Mouse (Mus musculus) heart, embryonic 14.5 days (tissue): ENCODE measurements around the gene Bmp8b. TPM values are rescaled to one million over a fixed set of nuclear protein-coding genes. Genes with fewer than 3 reads are reported as not detected.
"Not testable (repeated sequence)": the region's sequence is repeated elsewhere in the genome, so short reads cannot be mapped to it uniquely, and the experiment has no call there.

Experiments
- ATAC-seq: fragments of 200-750 bp; cut with Nextera tagmentation; 2 replicates; pipeline ENCODE4 v1.8.0; 2017; ENCODE audit warnings: low read depth, moderate TSS enrichment; ENCODE audit not compliant: insufficient number of reproducible peaks, insufficient read depth, low FRiP score
- H3K27ac ChIP-seq, 2 experiments: fragments of 200-500 bp in 1 of 2; fragments of 300-500 bp in 1 of 2; sonication (generic) in 1 of 2; replicated peaks in 1 of 2; 2 replicates each; pipeline ENCODE4 v1.5.1; 2012 to 2014; ENCODE audit warnings: low read depth in 2 of 2, low read length in 2 of 2, control low read depth in 1 of 2, mild to moderate bottlenecking in 1 of 2, mixed read lengths in 1 of 2; ENCODE audit not compliant: control insufficient read depth in 1 of 2, insufficient read depth in 1 of 2
- H3K27me3 ChIP-seq: fragments of 300-500 bp; sonication (generic); 2 replicates; pipeline ENCODE4 v1.6.1; 2014; ENCODE audit warnings: mild to moderate bottlenecking, low read length, control low read depth; ENCODE audit not compliant: control insufficient read depth, insufficient read depth
- H3K36me3 ChIP-seq: fragments of 300-500 bp; sonication (generic); 2 replicates; pipeline ENCODE4 v1.6.1; 2014; ENCODE audit warnings: mild to moderate bottlenecking, control low read depth, low read length, mixed read lengths; ENCODE audit not compliant: control insufficient read depth, insufficient read depth
- H3K4me1 ChIP-seq, 2 experiments: fragments of 200-500 bp in 1 of 2; fragments of 300-500 bp in 1 of 2; sonication (generic) in 1 of 2; 2 replicates each; pipeline ENCODE4 v1.6.1; 2012 to 2014; ENCODE audit warnings: low read length in 2 of 2, control low read depth in 1 of 2, mixed read lengths in 1 of 2; ENCODE audit not compliant: control insufficient read depth in 2 of 2, insufficient read depth in 2 of 2
- H3K4me2 ChIP-seq: fragments of 300-500 bp; sonication (generic); 2 replicates; pipeline ENCODE4 v1.6.1; 2014; ENCODE audit warnings: mild to moderate bottlenecking, low read length
- H3K4me3 ChIP-seq, 2 experiments: fragments of 200-500 bp in 1 of 2; fragments of 300-500 bp in 1 of 2; sonication (generic) in 1 of 2; 2 replicates each; pipeline ENCODE4 v1.5.1; 2012 to 2014; ENCODE audit warnings: low read length in 2 of 2, mild to moderate bottlenecking in 2 of 2, control low read depth in 1 of 2, low read depth in 1 of 2, moderate library complexity in 1 of 2; ENCODE audit not compliant: control insufficient read depth in 1 of 2, insufficient read depth in 1 of 2
- H3K9ac ChIP-seq: fragments of 300-500 bp; sonication (generic); 2 replicates; pipeline ENCODE4 v1.6.1; 2014; ENCODE audit warnings: mild to moderate bottlenecking, low read length
- H3K9me3 ChIP-seq: fragments of 300-500 bp; sonication (generic); 2 replicates; pipeline ENCODE4 v1.6.1; 2016; ENCODE audit warnings: low read length, control low read depth; ENCODE audit not compliant: control insufficient read depth
- WGBS: fragments of 180-500 bp; shearing (Covaris S2); extraction: QIAGEN DNeasy Blood & Tissue Kit; methylation state at CpG from one replicate; pipeline ENCODE4 v1.1.7; 2014; 5-methylcytosine and 5-hydroxymethylcytosine counted together
- polyA plus RNA-seq: library from polyadenylated mRNA; unstranded; fragments of >200 nt; fragmentation: Nextera tagmentation; extraction: Ambion mirVana; gene quantifications from 2 replicates; pipeline ENCODE4 v1.2.1, GENCODE M21; 2014

Gene Bmp8b
- polyA plus RNA-seq, 1 experiment from 2014 or later = 0.23 TPM

- 59% methylated on average over 10 of the region's 10 CpGs for WGBS
- H3K27ac ChIP-seq, H3K4me3 ChIP-seq, H3K36me3 ChIP-seq, H3K9me3 ChIP-seq, H3K4me1 ChIP-seq, H3K4me2 ChIP-seq, H3K9ac ChIP-seq, ATAC-seq: not testable (repeated sequence)
- H3K27me3 ChIP-seq = peaks cover 10% of the 10 kb centered on the region
These were observed 6.5 kb downstream of the Bmp8b start for GRCm38 (mm10) chr4:123111275-123111983.

GRCm38 (mm10) chr4:123112216-123112764, 7.3 kb downstream of the Bmp8b start:
- Histone ChIP-seq H3K36me3 (no peaks in the 10 kb centered on the region), H3K27ac (no peak overlapping the region), H3K4me3 (no peak overlapping the region), H3K4me1 (peaks cover 0 to 2% of the 10 kb centered on the region in 2 experiments; a peak in 1 of 4 replicates), H3K27me3 (peaks cover 10% of the 10 kb centered on the region), H3K9me3 (no peaks in the 10 kb centered on the region), H3K4me2 (no peak overlapping the region), H3K9ac (no peak overlapping the region)
- 72% methylated on average over 8 of the region's 8 CpGs for WGBS
- ATAC-seq = no peak

- not testable (repeated sequence) for H3K36me3 ChIP-seq, H3K9me3 ChIP-seq, H3K4me3 ChIP-seq, H3K4me2 ChIP-seq, H3K27ac ChIP-seq, ATAC-seq, H3K9ac ChIP-seq, H3K4me1 ChIP-seq
- H3K27me3 ChIP-seq = peaks cover 15% of the 10 kb centered on the region
- WGBS = 89% methylated on average over 4 of the region's 4 CpGs
These were observed 9.7 kb downstream of the Bmp8b start for GRCm38 (mm10) chr4:123114651-123115050.

- WGBS = 6% methylated on average over 22 of the region's 22 CpGs
- H3K4me3 ChIP-seq = peak within 1 kb of the TSS; percentile 35 to 43
- H3K36me3 ChIP-seq = no peaks in the 10 kb centered on the region
- no peaks in the 10 kb centered on the region for H3K9me3 ChIP-seq
- H3K27me3 ChIP-seq = peaks cover 15% of the 10 kb centered on the region
- H3K4me2 ChIP-seq = peak within 1 kb of the TSS; percentile 65
- H3K9ac ChIP-seq = no peak within 1 kb of the TSS
- no peak within 1 kb of the TSS for H3K27ac ChIP-seq
- H3K4me1 ChIP-seq = peaks cover 0 to 2% of the 10 kb centered on the region in 2 experiments; a peak in 1 of 4 replicates
- no peak for ATAC-seq
These were observed 11.0 kb downstream of the Bmp8b start, which contains the start of gene Oxct2b for GRCm38 (mm10) chr4:123116011-123116410. Gene Oxct2b, plus strand, starts transcription at chr4:123116266.

DNA sequence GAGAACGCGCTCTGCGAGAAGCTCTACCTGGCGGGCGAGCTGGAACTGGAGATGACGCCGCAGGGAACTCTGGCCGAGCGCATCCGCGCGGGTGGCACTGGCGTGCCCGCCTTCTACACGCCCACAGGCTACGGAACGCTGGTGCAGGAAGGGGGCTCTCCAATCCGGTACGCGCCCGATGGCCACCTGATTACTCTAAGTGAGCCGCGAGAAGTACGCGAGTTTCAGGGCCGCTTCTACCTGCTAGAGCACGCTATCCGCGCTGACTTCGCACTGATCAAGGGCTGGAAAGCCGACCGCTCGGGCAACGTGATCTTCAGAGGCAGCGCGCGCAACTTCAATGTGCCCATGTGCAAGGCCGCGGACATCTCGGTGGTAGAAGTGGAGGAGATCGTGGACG, 11.7 kb downstream of the Bmp8b start:
- Histone ChIP-seq H3K4me3 (peak overlapping the region; percentile 35 to 43; a peak in 3 of 4 replicates), H3K27me3 (peaks cover 15% of the 10 kb centered on the region), H3K4me2 (peak overlapping the region; percentile 65)
- not testable (repeated sequence) for ATAC-seq, H3K27ac ChIP-seq, H3K9ac ChIP-seq, H3K9me3 ChIP-seq, H3K36me3 ChIP-seq, H3K4me1 ChIP-seq
- WGBS = 18% methylated on average over 26 of the region's 42 CpGs

- H3K4me3 ChIP-seq = no peak overlapping the region
- no peak overlapping the region for H3K9ac ChIP-seq
- no peaks in the 10 kb centered on the region for H3K9me3 ChIP-seq
- H3K27me3 ChIP-seq = peaks cover 5% of the 10 kb centered on the region
- no peak for ATAC-seq
- peaks cover 11% of the 10 kb centered on the region for H3K36me3 ChIP-seq
- no peaks in the 10 kb centered on the region for H3K4me1 ChIP-seq
- no peak overlapping the region for H3K4me2 ChIP-seq
- H3K27ac ChIP-seq = no peak overlapping the region
- 85% methylated on average over 2 of the region's 2 CpGs for WGBS
These were observed 16.3 kb downstream of the Bmp8b start for GRCm38 (mm10) chr4:123121286-123121685.

- Histone ChIP-seq H3K4me1 (no peaks in the 10 kb centered on the region), H3K27me3 (no peaks in the 10 kb centered on the region), H3K27ac (no peak overlapping the region), H3K9ac (no peak overlapping the region), H3K4me3 (no peak overlapping the region), H3K9me3 (no peaks in the 10 kb centered on the region), H3K4me2 (no peak overlapping the region), H3K36me3 (peaks cover 63% of the 10 kb centered on the region)
- ATAC-seq = no peak
- 93% methylated on average over 7 of the region's 7 CpGs for WGBS
These were observed 21.7 kb downstream of the Bmp8b start for GRCm38 (mm10) chr4:123126626-123127025.
